Mouse (Mus musculus) embryonic fibroblast, embryonic 13.5 days (primary cell): ENCODE results near the gene Pygm. TPM values are rescaled to one million over a fixed set of nuclear protein-coding genes. Genes with fewer than 3 reads are reported as not detected.
A peak's percentile ranks its signal among the peaks of the same experiment; 100 is the strongest.

Source experiments
- H3K27ac ChIP-seq: 2 replicates; pipeline ENCODE4 v1.5.1; 2012; ENCODE audit warnings: low read length, control low read depth, inconsistent platforms; ENCODE audit not compliant: insufficient read depth
- H3K4me1 ChIP-seq: 2 replicates; pipeline ENCODE4 v1.6.1; 2011; ENCODE audit warnings: low read length; ENCODE audit not compliant: control insufficient read depth, insufficient read depth
- H3K4me3 ChIP-seq: 2 replicates; pipeline ENCODE4 v1.5.1; 2011; ENCODE audit warnings: mild to moderate bottlenecking, control low read depth, low read length; ENCODE audit not compliant: insufficient read depth
- CTCF ChIP-seq: IDR thresholded peaks from 2 replicates; pipeline ENCODE4 v1.5.1; 2011; ENCODE audit warnings: mild to moderate bottlenecking, control low read depth, low read length, moderate library complexity, borderline replicate concordance; ENCODE audit not compliant: insufficient read depth
- POLR2A ChIP-seq: IDR thresholded peaks from 2 replicates; pipeline ENCODE4 v1.6.1; 2011; ENCODE audit warnings: low read depth, mild to moderate bottlenecking, control low read depth, low read length, moderate library complexity
- polyA plus RNA-seq: library from polyadenylated mRNA; stranded (reverse); fragments of >200 nt; gene quantifications from 2 replicates; pipeline ENCODE4 v1.2.4, GENCODE M21; 2011; ENCODE audit warnings: low read depth; ENCODE audit not compliant: missing spikeins, insufficient read length

Gene Pygm
- polyA plus RNA-seq, 1 experiment: 0.91 TPM

DNA sequence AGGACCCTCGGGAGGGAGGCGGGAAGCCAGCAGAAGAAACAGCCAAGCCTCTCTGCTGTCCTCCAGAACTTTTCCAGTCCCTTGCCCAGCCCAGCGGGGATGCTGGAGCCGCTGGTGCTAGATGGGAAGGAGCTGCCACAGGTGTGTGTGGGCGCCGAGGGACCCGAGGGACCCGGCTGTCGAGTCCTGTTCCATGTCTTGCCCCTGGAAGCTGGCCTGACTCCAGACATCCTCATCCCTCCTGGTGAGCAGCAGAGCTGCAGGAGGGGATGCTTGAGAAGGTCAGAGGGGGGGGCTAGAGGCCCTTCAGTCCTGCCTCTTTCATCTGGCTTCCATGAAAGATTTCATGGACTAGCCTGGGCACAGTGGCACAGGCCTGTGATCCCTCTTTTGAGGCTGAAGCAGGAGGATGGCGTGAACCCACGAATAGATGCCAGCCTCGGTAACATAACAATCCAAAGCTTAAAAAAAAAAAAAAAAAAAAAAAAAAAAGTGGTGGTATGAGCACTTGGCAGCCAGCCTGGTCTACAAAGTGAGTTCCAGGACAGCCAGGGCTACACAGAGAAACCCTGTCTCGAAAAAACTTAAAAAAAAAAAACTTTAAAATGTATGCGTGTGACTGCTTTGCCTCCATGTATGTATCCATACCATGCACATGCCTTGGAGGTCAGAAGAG, 32.6 kb upstream of the Pygm start:
- no peak overlapping the region for H3K4me3 ChIP-seq
- TF ChIP-seq POLR2A: no peak
- no peak for TF ChIP-seq CTCF
- H3K27ac ChIP-seq: no peak overlapping the region
- H3K4me1 ChIP-seq: no peaks in the 10 kb centered on the region

DNA sequence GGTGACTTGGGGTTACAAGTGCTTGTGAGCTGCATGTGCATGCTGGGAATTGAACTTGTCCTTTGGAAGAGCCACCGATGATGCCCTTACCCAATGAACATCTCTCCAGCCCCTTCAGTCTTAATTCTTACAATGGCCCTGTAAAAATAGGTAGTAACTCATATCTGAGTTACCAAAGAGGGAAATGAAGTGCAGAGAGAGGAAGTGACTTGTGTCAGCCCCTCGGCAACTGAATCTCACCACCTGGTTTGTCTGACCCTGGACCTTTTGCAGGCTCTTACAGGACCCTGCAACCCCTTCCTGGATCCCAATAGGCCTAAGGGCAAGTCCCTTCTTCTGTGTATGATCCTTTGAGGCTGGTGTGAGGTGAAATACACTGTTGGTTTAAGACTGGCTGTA, 32.1 kb upstream of the Pygm start:
- no peak overlapping the region for H3K4me3 ChIP-seq
- no peak for TF ChIP-seq CTCF
- TF ChIP-seq POLR2A: no peak
- no peaks in the 10 kb centered on the region for H3K4me1 ChIP-seq
- no peak overlapping the region for H3K27ac ChIP-seq

DNA sequence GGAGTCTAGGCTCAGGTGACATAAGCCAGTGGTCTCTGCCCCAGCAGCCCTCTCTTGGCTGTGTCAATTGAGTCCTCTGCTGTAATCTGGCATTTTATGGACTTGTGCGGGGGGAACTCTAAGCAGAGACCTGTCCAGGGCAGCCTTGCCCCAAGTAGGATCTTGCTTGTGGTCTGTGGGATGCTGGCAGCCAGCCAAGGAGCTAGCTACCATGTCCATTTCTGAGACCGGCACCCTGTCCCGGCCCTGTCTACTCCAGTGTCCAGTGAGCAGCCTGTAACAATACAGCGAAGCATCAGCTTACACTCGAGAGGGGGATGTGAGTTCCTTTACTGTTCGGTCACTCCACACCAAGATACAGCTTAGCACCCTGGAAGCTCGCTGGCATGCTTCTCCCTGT, 30.2 kb upstream of the Pygm start:
- Histone ChIP-seq H3K4me3 (no peak overlapping the region), H3K4me1 (no peaks in the 10 kb centered on the region), H3K27ac (no peak overlapping the region)
- TF ChIP-seq POLR2A (no peak), CTCF (no peak)

DNA sequence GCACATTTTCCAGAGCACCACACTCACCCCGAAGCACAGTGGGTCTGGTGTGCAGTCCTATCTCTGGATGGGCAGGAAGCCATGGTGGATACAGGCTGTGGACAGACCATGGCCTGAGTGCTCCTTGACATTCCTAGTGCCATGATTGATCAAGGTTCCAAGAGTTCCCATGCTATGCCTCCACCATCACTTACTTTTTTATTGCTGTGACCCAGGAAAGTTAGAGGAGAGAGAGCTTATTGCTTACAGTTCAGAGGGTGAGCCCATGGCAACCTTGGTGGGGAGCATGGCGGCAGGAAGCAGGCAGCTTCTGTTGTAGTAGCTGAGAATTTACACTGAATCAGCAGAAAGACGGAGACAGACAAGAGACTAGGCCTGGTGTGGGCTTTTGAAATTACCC, 22.9 kb upstream of the Pygm start:
- TF ChIP-seq CTCF: no peak
- no peak for TF ChIP-seq POLR2A
- Histone ChIP-seq H3K4me1 (peaks cover 5% of the 10 kb centered on the region; the same call in 1 of the 2 replicates), H3K27ac (no peak overlapping the region), H3K4me3 (no peak overlapping the region)

DNA sequence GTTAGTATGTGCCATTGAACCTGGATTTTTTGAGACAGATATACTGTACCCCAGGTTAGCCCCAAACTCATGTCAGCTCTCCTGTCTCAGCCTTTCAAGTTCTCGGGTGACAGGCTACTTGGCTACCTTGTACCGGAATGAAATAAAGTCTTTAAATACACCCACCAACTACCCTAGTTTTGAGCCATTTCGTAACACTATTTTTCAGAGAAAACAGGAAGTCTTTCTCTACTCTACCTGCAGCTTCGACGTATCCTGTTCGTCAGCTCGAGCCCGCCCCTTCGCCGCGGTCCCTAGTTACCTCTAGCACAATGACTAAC, 21.1 kb upstream of the Pygm start:
- TF ChIP-seq POLR2A: peak; percentile 44
- no peak for TF ChIP-seq CTCF
- H3K4me3 ChIP-seq: peak overlapping the region; percentile 62
- 0 out of 2 replicates have a peak overlapping the region, but pooled peaks have one; percentile 23 for H3K27ac ChIP-seq
- peaks cover 7% of the 10 kb centered on the region; the same call in 1 of the 2 replicates for H3K4me1 ChIP-seq

DNA sequence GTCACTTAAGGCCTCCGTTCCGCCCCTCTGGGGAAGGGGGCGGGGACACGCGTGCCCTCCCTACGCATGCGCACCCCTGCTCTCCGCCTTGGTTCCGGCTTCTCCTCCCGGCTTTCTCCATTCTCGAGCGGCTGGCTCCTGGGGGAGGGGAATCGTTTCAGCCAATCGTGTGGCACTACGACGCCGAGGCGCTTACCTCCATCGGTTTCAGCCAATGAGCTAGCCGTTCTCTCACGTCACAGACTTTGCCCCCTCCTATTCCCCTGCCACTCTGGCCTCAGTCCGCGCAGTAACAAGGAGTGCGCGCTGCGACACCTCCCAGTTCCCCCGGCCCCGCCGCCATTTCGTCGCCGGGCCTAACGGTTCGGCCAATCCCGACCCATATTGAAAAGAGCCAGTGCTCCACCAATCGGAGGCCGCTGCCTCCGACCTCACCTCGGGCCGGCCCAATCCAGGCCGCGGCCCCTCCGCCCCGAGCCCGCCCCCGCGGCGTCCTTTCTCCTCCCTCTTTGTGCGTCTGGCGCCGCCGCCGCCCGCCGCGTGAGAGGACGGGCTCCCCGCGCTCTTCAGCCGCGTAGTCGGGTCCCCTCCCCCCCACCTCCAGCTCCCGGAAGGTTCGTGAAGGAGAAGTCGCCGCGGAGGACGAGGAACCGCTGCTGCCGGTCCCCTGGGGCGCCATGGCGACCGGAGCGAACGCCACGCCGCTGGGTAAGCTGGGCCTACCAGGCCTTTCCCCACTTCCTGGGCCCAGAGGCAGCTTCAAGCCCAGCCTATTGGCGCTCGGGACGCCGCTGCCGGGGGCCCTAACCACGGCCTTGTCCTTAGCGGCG, 20.6 kb upstream of the Pygm start, which contains the start of gene Sf1:
TSS of gene Sf1 (plus strand) at position 280 of the 830 bp plus-strand sequence.
- Histone ChIP-seq H3K4me3 (peak within 1 kb of the TSS; percentile 87), H3K4me1 (peaks cover 7% of the 10 kb centered on the region; the same call in 1 of the 2 replicates), H3K27ac (peak within 1 kb of the TSS; percentile 98)
- TF ChIP-seq CTCF: no peak
- peak; percentile 56 for TF ChIP-seq POLR2A

DNA sequence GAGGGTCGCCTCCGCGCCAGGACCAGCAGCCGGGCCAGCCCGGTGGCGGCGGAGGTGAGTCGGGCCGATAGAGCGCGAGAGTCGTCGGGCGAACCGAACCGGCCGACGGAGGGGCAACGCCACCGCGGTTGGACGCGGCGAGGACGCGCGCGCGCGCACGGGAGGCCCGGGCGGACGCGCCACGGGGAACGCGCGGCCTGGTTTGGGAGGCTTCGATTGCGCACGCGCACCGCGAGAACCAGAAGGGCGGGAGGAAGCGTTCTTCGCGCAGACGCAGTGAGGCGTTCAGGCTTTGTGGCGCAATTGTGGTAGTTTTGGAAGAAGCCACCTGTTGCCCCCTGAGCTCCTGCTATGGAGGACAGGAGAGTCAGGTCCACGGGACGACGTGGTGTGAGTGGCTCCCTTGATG, 19.9 kb upstream of the Pygm start:
- peak overlapping the region; percentile 98 for H3K27ac ChIP-seq
- TF ChIP-seq CTCF (no peak), POLR2A (0 out of 2 replicates have a peak, but pooled peaks have one; percentile 19)

DNA sequence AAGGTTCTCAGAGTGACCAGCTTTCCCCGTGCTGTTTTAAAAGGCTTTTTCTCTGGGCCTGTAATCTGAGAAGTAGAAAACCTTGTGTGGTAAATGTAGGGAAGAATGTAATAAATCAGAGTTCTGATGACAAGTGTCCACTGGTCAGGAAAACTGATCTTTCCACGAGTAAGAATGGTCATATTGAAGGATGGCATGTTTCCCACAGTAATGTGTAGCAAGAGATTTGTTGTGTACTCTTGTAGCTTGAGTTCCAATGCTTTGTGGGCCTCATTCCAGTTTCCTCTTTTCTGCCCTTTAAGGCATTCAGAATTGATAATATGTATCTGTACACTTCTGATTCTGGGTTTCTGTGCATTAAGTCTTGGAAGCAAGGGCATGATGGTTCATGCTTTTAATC, 19.4 kb upstream of the Pygm start:
- Histone ChIP-seq H3K4me3 (peak overlapping the region; percentile 87), H3K4me1 (peaks cover 7% of the 10 kb centered on the region; the same call in 1 of the 2 replicates), H3K27ac (no peak overlapping the region)
- TF ChIP-seq CTCF (no peak), POLR2A (no peak)

More for the DNA sequence above, 19.9 kb upstream of the Pygm start:
- H3K4me3 ChIP-seq: peak overlapping the region; percentile 87
- H3K4me1 ChIP-seq: peaks cover 7% of the 10 kb centered on the region; the same call in 1 of the 2 replicates

DNA sequence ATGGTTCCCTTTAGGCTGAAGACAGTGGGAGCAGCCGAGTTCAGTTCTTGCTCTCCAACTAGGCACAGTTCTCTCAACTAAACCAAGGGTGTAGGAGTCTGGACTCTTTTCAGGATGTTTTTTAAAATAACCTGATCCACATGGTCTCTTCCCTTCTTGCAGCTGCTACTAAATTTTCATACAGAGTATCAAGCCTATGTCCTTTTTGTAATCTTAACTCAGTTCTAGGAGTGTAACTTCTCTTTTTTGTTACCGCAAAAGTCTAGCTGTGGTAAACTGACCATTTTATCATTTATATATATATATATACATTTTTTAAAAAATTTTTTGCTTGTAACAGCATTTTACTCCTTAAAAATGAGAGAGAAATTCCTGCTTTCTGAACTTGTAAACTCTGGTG, 14.0 kb upstream of the Pygm start:
- H3K27ac ChIP-seq: no peak overlapping the region
- no peak overlapping the region for H3K4me3 ChIP-seq
- H3K4me1 ChIP-seq: peaks cover 14% of the 10 kb centered on the region
- TF ChIP-seq CTCF: no peak
- TF ChIP-seq POLR2A: no peak

DNA sequence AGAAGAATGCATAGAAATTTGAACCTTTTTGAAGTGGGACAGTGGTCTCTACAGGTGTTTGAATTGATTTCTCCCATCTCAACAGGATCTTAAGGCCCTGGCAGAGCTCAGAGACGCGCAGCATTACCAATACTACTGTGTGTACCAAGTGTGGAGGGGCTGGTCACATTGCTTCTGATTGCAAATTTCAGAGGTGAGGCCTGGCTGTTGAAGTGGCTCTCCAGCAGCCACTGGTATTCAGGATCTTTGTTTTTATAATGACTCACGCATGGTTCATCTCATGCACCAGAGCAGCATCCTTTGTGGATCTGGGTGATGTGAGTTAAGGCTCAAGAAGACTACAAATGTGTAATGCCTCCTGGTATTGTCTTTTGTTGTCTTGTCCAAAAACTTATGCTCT, 11.8 kb upstream of the Pygm start:
- H3K27ac ChIP-seq: no peak overlapping the region
- TF ChIP-seq CTCF (no peak), POLR2A (no peak)
- peaks cover 8% of the 10 kb centered on the region for H3K4me1 ChIP-seq
- no peak overlapping the region for H3K4me3 ChIP-seq
